Mouse (Mus musculus) adrenal gland, adult 18-20 months (tissue): ENCODE results near the gene Akt3. TPM values are rescaled to one million over a fixed set of nuclear protein-coding genes. Genes with fewer than 3 reads are reported as not detected.

Source experiments
- DNase-seq, 2 experiments: peaks; one replicate each; pipeline ENCODE4 v3.0.0; 2021 to 2022; ENCODE audit warnings: low spot score in 2 of 2
- total RNA-seq, 2 experiments: library from RNA; stranded (reverse); gene quantifications; 1 replicate in 1 of 2; 2 replicates in 1 of 2; pipeline ENCODE4 v1.2.3; 2021

Akt3 gene
- total RNA-seq, 2 experiments from 2014 or later, result 23.3 to 26.4 TPM

- no peak for DNase-seq
Measured at GRCm38 (mm10) chr1:177190358-177190757, 67.6 kb downstream of the Akt3 start.

GRCm38 (mm10) chr1:177188708-177189107 lies 69.3 kb downstream of the Akt3 start:
- DNase-seq, result no peak

GRCm38 (mm10) chr1:177186751-177187150 lies 71.3 kb downstream of the Akt3 start:
- DNase-seq, result no peak

GRCm38 (mm10) chr1:177179635-177180034 lies 78.4 kb downstream of the Akt3 start:
- no peak for DNase-seq

- DNase-seq, result no peak
Measured at GRCm38 (mm10) chr1:177175436-177175835, 82.6 kb downstream of the Akt3 start.

DNA sequence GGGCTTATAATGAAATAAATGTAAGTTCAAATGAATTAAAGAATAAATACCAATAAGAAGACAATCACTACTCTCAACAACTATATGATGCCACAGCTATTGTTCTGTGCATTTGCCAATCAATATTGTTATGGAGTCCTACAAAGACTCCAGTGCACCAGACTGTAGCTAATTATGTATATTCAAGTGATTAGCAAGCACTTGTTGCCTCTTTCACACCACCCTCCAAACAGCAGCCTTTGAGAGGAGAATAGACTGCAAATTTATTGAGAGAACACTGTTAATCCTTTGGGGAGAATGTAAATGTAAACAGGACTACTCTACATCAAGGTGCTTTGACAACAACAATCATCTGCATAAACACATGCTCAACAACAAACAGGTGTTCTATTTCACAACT lies 86.7 kb downstream of the Akt3 start:
- no peak for DNase-seq

DNA sequence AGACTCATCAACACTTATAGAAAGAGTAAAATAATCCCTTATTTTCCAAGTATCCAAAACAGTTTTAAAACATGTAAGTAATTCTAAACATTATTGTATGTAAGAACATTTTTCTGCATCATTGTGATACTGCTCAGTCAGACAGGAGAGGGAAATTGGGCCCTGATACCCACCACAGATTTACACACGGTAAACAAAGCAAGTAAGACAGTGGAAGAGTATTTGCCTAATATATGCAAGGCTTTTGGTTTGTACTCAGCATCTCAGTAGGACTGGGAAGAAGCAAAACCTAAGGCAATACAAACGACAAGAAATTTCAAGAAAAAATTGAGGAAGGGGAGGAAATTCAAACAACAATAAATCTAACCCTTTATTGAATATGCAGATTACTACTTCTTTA lies 92.2 kb downstream of the Akt3 start:
- DNase-seq, result no peak

DNA sequence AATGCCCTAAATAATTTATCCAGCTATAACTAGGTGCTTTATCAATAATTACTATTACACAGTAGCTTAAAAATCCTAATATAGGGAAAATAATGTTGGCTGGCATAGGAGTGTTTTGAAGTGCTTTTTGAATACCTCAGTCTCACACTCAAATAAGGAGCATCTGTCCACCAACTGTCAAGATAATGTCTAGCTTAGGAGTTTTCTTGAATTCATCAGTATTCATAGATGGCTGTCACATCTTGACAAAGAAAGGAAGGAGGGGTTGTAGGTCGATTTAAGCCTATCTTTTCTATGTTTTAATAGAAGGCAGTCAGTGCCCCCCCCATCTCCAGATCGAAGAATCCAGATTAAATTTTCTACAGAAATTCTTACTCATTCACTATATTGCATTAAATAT lies 92.7 kb downstream of the Akt3 start:
- DNase-seq, result no peak

DNA sequence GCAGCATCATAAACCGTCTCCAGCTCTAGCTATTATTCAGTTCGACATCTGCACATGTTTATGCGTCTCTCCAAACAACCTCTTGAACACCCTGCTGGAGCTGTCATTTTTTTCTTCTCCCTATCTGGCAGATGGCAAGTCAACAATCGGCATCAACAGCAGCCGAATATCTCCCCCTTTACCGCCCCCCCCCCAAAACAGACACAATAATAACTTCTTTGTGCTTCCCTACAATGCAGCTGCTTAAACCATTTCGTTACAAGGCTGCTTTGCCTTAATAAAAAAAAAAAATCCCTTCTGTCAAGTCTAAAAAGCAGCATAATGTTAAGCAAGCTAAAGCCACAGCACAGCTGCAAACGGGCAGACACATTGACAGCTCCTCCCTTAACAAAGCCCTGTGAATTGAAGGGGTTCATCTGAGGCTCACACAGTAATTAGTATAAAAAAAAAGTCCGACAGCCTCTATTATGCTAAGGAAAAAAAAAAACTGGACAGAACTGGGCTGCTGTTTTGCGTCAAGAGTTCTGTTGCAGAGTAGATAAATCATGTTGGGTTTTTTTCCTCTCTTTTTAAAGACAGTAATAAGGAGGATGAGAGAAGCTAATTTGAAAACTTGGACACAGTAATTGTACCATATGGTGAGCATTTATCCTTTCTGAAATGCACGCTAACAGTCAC lies 107.5 kb downstream of the Akt3 start:
- no peak for DNase-seq

DNA sequence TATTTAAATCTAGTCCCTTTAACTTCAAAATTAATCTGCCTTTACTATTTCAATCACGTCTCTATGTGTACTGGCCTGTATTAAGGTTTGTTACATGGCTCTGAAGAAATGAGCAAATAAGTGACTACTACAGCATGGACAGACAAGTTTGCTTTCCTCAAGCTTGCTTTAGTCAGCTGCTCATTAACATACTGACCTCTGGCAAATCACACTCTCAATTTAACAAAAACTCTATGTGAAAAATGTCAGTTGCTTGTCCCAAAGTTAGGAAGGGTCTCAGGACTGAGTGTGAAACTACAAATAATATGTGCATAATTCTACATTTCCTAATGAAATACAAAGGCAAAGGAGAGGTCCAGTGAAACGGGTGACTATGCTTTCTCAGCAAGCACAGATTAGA lies 109.3 kb downstream of the Akt3 start:
- DNase-seq, result no peak

DNA sequence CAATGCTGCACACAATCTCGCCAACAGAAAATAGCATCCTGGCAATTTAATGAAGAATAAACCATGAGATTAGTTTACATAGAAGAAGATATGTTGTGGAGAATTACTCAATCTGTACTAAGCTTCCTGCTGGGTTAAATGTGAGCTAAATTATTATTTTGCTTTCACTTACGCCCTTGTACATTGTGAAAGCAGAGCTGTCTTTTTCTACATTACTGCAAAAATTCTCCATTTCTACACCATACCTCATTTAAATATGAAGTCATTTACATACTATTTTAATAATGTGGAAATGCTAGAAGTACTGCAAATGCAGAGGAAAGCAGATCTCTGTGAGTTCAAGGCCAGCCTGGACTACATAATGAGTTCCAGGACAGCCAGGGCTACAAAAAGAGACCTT lies 116.5 kb downstream of the Akt3 start:
- DNase-seq, result no peak

DNA sequence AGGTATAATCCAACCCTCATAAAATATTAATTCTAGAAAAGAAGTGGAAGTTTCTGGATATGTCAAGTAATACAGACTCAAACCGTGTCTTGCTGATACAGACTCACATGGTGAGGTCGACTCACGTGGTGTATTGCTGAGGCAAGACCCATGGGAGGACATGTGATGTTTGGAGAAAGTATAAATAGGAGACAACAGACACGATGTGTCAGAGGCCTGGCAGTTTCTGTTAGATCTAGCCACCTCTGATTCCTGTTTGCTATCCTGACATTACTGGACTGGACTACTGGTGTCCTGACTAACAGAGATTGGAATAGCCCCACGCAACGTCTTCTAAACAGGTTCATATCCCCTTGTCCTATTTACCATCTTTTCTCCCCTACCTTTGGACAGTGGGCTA lies 118.4 kb downstream of the Akt3 start:
- DNase-seq, result no peak

GRCm38 (mm10) chr1:177131458-177131857 lies 126.5 kb downstream of the Akt3 start:
- no peak for DNase-seq

DNA sequence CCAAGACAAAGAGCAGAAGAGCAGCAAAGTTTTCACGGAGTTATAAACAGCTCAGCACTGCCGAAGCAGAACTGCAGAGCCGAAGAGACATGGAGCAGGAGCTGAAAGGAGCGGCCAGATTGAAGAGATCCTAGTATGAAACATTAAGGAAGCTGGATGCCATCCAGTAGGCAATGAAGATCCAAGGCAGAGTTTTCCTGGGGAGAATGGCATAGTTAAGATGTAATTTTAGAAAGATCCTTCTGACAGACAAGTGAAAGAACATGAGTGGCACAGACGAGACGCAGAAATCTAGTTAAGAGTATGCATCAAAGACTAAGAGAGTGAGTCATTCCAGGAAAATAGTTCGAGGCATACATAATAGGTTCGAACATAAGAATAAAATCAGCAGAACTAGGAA lies 131.3 kb downstream of the Akt3 start:
- DNase-seq, result no peak

GRCm38 (mm10) chr1:177110665-177111271 lies 147.2 kb downstream of the Akt3 start:
- DNase-seq, result no peak

DNA sequence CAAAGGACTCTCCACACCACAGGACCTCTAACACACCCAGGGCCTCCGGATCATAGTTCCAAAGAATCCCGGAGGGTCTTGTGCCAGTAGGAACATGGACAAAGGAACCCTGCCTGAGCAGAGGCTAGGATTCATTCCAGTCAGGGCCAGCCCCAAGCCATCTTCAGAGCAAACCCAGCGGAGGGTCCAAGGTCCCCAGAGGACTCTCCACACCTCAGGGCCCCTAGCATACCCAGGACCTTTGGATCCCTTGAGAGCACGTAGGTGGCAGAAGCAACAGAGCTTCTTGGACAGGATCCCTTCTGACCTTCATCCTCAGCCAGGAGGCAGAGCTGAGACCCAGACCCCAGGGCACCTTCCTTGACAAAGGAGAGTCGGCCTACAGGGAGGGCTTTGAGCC lies 167.5 kb downstream of the Akt3 start:
- no peak for DNase-seq

- no peak for DNase-seq
Measured at GRCm38 (mm10) chr1:177089515-177089914, 168.5 kb downstream of the Akt3 start.

DNA sequence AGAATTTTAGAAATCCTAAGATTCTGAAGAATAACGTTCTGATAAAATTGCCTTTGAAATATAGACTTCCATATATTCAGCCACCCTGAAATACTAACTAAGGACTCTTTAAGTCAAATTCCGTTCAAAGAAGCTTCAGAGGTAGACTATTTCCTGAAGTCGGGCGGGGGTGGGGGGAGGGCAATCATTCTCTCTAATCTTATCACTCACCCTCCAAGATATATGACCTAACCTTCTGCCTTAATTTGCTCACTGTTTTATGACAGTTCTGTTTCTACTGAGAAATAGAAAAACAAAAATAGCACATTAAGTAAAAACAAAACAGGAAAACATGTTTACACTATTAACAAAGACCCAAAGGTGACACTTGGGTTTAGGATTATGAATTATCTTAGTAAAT lies 169.0 kb downstream of the Akt3 start:
- no peak for DNase-seq

DNA sequence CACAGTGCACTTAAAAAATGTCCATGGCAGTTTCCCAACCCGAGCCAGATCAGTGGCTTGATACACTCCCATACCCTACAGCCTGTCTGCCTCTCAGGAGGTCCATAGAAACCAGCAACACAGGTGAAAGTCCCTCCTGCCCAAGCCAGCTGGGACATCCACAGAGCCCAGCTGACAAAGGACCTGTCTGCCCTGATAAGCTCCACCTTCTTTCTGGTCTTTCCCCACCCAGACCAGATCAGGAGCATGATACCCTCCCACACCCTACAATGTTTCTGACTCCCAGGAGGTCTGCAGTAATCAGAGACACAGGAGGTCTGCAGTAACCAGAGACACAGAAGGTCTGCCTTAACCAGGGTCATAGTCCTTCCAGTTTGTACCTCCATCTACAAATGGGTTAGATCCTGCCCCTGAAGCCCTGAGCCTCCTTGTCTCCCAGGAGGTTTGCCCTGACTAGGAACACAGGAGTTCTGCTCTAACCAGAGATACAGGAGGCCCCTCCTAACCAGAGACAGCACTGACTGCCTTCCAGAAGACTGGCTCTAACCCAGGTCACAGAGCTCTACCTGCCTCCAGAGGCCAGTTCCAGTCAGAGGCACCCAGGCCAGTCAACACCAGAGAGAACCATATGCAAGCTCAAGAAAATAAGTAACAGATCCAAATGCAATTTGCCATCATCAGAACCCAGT lies 175.9 kb downstream of the Akt3 start:
- DNase-seq, result no peak

- DNase-seq, result no peak
Measured at GRCm38 (mm10) chr1:177069161-177069560, 188.8 kb downstream of the Akt3 start.

DNA sequence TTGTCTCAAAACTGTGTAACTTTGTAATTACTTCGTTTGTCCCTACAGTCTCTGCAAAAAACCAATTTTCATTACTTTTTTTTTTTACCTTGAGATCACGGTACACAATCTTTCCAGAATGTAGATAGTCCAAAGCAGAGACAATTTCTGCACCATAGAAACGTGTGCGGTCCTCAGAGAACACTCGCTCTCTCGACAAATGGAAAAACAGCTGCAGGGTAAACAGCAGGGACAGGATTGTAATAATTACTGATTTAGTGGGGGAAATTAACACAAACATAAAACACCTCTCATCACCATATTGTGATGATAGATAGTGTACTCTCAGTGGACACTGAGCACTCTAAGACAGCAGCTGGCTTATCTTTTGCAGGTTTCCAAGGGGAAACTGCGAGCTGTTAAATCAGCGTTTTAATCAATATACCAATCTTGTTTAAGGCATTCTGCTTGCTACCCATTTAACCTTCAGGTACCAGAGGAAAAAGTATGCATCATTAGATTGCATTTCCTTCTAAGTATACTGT lies 190.8 kb downstream of the Akt3 start:
- DNase-seq, result no peak

GRCm38 (mm10) chr1:177065732-177066131 lies 192.3 kb downstream of the Akt3 start:
- no peak for DNase-seq
